Mouse (Mus musculus): Measurements from ENCODE around the gene Olfr59. TPM values are rescaled to one million over a fixed set of nuclear protein-coding genes. Genes with fewer than 3 reads are reported as not detected.

The Olfr59 gene
- not detected for polyA plus RNA-seq (2014; fragmentation: Illumina TruSeq; extraction: RNeasy Lipid Tissue Mini Kit (QIAGEN cat#74804); ENCODE audit: low read depth, low replicate concordance)

GRCm38 (mm10) chr11:74283436-74283835 is at the start of gene Olfr59:
Olfr59 (plus strand) TSS chr11:74283736.

GRCm38 (mm10) chr11:74259508-74259907 is 24.0 kb upstream of the Olfr59 start, which contains the start of gene Olfr406:
Olfr406 (plus strand) TSS chr11:74259808.

GRCm38 (mm10) chr11:74337931-74338330 is 54.4 kb downstream of the Olfr59 start, which contains the start of gene Olfr410:
Olfr410 (minus strand) TSS chr11:74338031.

Other genes starting within 250 kb of the Olfr59 start
- not detected for gene Olfr139, start 227.2 kb upstream of the Olfr59 start, polyA plus RNA-seq (2014; fragmentation: Illumina TruSeq; extraction: RNeasy Lipid Tissue Mini Kit (QIAGEN cat#74804); ENCODE audit: low read depth, low replicate concordance)
- not detected for gene Olfr399, start 227.1 kb upstream of the Olfr59 start, polyA plus RNA-seq (2014; fragmentation: Illumina TruSeq; extraction: RNeasy Lipid Tissue Mini Kit (QIAGEN cat#74804); ENCODE audit: low read depth, low replicate concordance)
- gene Zfp616, start 213.8 kb upstream of the Olfr59 start, polyA plus RNA-seq (2014; fragmentation: Illumina TruSeq; extraction: RNeasy Lipid Tissue Mini Kit (QIAGEN cat#74804); ENCODE audit: low read depth, low replicate concordance), result not detected
- not detected for gene Olfr401, start 170.0 kb upstream of the Olfr59 start, polyA plus RNA-seq (2014; fragmentation: Illumina TruSeq; extraction: RNeasy Lipid Tissue Mini Kit (QIAGEN cat#74804); ENCODE audit: low read depth, low replicate concordance)
- 0.63 TPM for gene Olfr402, start 130.2 kb upstream of the Olfr59 start, polyA plus RNA-seq (2014; fragmentation: Illumina TruSeq; extraction: RNeasy Lipid Tissue Mini Kit (QIAGEN cat#74804); ENCODE audit: low read depth, low replicate concordance)
- gene Olfr403, start 97.5 kb upstream of the Olfr59 start, polyA plus RNA-seq (2014; fragmentation: Illumina TruSeq; extraction: RNeasy Lipid Tissue Mini Kit (QIAGEN cat#74804); ENCODE audit: low read depth, low replicate concordance), result not detected
- not detected for gene Olfr43, start 72.4 kb upstream of the Olfr59 start, polyA plus RNA-seq (2014; fragmentation: Illumina TruSeq; extraction: RNeasy Lipid Tissue Mini Kit (QIAGEN cat#74804); ENCODE audit: low read depth, low replicate concordance)
- gene Olfr406, start 23.9 kb upstream of the Olfr59 start, polyA plus RNA-seq (2014; fragmentation: Illumina TruSeq; extraction: RNeasy Lipid Tissue Mini Kit (QIAGEN cat#74804); ENCODE audit: low read depth, low replicate concordance), result not detected
- gene Olfr410, start 54.3 kb downstream of the Olfr59 start, polyA plus RNA-seq (2014; fragmentation: Illumina TruSeq; extraction: RNeasy Lipid Tissue Mini Kit (QIAGEN cat#74804); ENCODE audit: low read depth, low replicate concordance), result not detected
- not detected for gene Olfr411, start 68.9 kb downstream of the Olfr59 start, polyA plus RNA-seq (2014; fragmentation: Illumina TruSeq; extraction: RNeasy Lipid Tissue Mini Kit (QIAGEN cat#74804); ENCODE audit: low read depth, low replicate concordance)
- not detected for gene Olfr412, start 78.3 kb downstream of the Olfr59 start, polyA plus RNA-seq (2014; fragmentation: Illumina TruSeq; extraction: RNeasy Lipid Tissue Mini Kit (QIAGEN cat#74804); ENCODE audit: low read depth, low replicate concordance)

All from testis, adult 10 weeks (tissue).